Mouse (Mus musculus) olfactory bulb, adult 2 months (tissue): Measurements from ENCODE around the gene Cfap97d1. TPM values are rescaled to one million over a fixed set of nuclear protein-coding genes. Genes with fewer than 3 reads are reported as not detected.

ENCODE experiments used
- H3K27ac ChIP-seq: fragments of 200-500 bp; 2 replicates; pipeline ENCODE4 v1.5.1; 2012; ENCODE audit warnings: low read depth, low read length; ENCODE audit not compliant: insufficient read depth
- H3K4me1 ChIP-seq: fragments of 200-500 bp; 2 replicates; pipeline ENCODE4 v1.6.1; 2012; ENCODE audit warnings: low read length; ENCODE audit not compliant: control insufficient read depth, insufficient read depth
- H3K4me3 ChIP-seq: fragments of 200-500 bp; 2 replicates; pipeline ENCODE4 v1.5.1; 2012; ENCODE audit warnings: mild to moderate bottlenecking, low read depth, low read length, moderate library complexity; ENCODE audit not compliant: insufficient read depth
- CTCF ChIP-seq: fragments of 200-500 bp; IDR thresholded peaks from 2 replicates; pipeline ENCODE4 v1.5.1; 2012; ENCODE audit warnings: low read depth, mild to moderate bottlenecking, low read length, moderate library complexity; ENCODE audit not compliant: insufficient read depth
- POLR2A ChIP-seq: fragments of 200-500 bp; IDR thresholded peaks from 2 replicates; pipeline ENCODE4 v1.6.1; 2012; ENCODE audit warnings: mild to moderate bottlenecking, low read depth, low read length, moderate library complexity; ENCODE audit not compliant: insufficient read depth
- WGBS: fragments of 180-500 bp; shearing (Covaris S2); methylation state at CpG from one replicate; pipeline ENCODE4 v1.1.7; 2018; 5-methylcytosine and 5-hydroxymethylcytosine counted together
- polyA plus RNA-seq: library from polyadenylated mRNA; stranded (reverse); fragments of >200 nt; gene quantifications from 2 replicates; pipeline ENCODE4 v1.2.4, GENCODE M21; 2012; ENCODE audit warnings: low replicate concordance; ENCODE audit not compliant: missing spikeins, insufficient read depth, insufficient read length

The Cfap97d1 gene
- polyA plus RNA-seq, 1 experiment: not detected

GRCm38 (mm10) chr11:101971410-101971809 is 12.7 kb upstream of the Cfap97d1 start:
- H3K4me3 ChIP-seq: no peak overlapping the region
- 48% methylated on average over 3 of the region's 3 CpGs for WGBS
- TF ChIP-seq POLR2A (no peak), CTCF (peak; percentile 55; the same call in 1 of the 2 replicates)
- no peak overlapping the region for H3K27ac ChIP-seq
- H3K4me1 ChIP-seq: peaks cover 16% of the 10 kb centered on the region

- WGBS: 59% methylated on average over 3 of the region's 3 CpGs
- TF ChIP-seq CTCF (no peak), POLR2A (no peak)
These were observed 12.0 kb upstream of the Cfap97d1 start for GRCm38 (mm10) chr11:101972097-101972496.

GRCm38 (mm10) chr11:101972651-101973050 is 11.4 kb upstream of the Cfap97d1 start:
- Histone ChIP-seq H3K4me3 (no peak overlapping the region), H3K27ac (no peak overlapping the region), H3K4me1 (peaks cover 19% of the 10 kb centered on the region)
- no peak for TF ChIP-seq CTCF
- no peak for TF ChIP-seq POLR2A
- WGBS: 94% methylated on average over 5 of the region's 5 CpGs

More at GRCm38 (mm10) chr11:101972097-101972496, 12.0 kb upstream of the Cfap97d1 start:
- Histone ChIP-seq H3K4me1 (peaks cover 16% of the 10 kb centered on the region), H3K27ac (no peak overlapping the region), H3K4me3 (no peak overlapping the region)

GRCm38 (mm10) chr11:101973496-101973895 is 10.6 kb upstream of the Cfap97d1 start:
- H3K4me1 ChIP-seq: peaks cover 25% of the 10 kb centered on the region
- H3K27ac ChIP-seq: no peak overlapping the region
- WGBS: 35% methylated on average over 9 of the region's 9 CpGs
- H3K4me3 ChIP-seq: no peak overlapping the region
- no peak for TF ChIP-seq POLR2A
- TF ChIP-seq CTCF: no peak

GRCm38 (mm10) chr11:101974181-101974580 is 9.9 kb upstream of the Cfap97d1 start:
- TF ChIP-seq POLR2A (no peak), CTCF (no peak)
- WGBS: 71% methylated on average over 6 of the region's 6 CpGs
- no peak overlapping the region for H3K4me3 ChIP-seq
- no peak overlapping the region for H3K27ac ChIP-seq
- peaks cover 25% of the 10 kb centered on the region for H3K4me1 ChIP-seq

GRCm38 (mm10) chr11:101974923-101975322 is 9.2 kb upstream of the Cfap97d1 start:
- 63% methylated on average over 9 of the region's 9 CpGs for WGBS
- H3K4me3 ChIP-seq: no peak overlapping the region
- TF ChIP-seq CTCF: no peak; the same call in 1 of the 2 replicates
- TF ChIP-seq POLR2A: no peak

GRCm38 (mm10) chr11:101976949-101977348 is 7.1 kb upstream of the Cfap97d1 start:
- 98% methylated on average over 7 of the region's 7 CpGs for WGBS
- H3K4me3 ChIP-seq: no peak overlapping the region
- no peak overlapping the region for H3K27ac ChIP-seq
- H3K4me1 ChIP-seq: peaks cover 31% of the 10 kb centered on the region
- TF ChIP-seq POLR2A (no peak), CTCF (no peak)

More at GRCm38 (mm10) chr11:101974923-101975322, 9.2 kb upstream of the Cfap97d1 start:
- H3K27ac ChIP-seq: no peak overlapping the region
- H3K4me1 ChIP-seq: peaks cover 25% of the 10 kb centered on the region

GRCm38 (mm10) chr11:101979140-101979539 is 4.9 kb upstream of the Cfap97d1 start:
- TF ChIP-seq POLR2A: no peak
- no peak for TF ChIP-seq CTCF
- WGBS: 91% methylated on average over 5 of the region's 5 CpGs
- Histone ChIP-seq H3K4me3 (no peak overlapping the region), H3K27ac (no peak overlapping the region), H3K4me1 (peaks cover 33% of the 10 kb centered on the region)

GRCm38 (mm10) chr11:101980603-101981157 is 3.4 kb upstream of the Cfap97d1 start:
- H3K4me1 ChIP-seq: peaks cover 28% of the 10 kb centered on the region
- TF ChIP-seq CTCF: no peak
- no peak for TF ChIP-seq POLR2A
- H3K4me3 ChIP-seq: no peak overlapping the region
- no peak overlapping the region for H3K27ac ChIP-seq
- whole genome bisulfite sequencing: 87% methylated on average over 9 of the region's 9 CpGs
